Mouse (Mus musculus) kidney, adult 18-20 months (tissue): ENCODE measurements around the gene Ric8a.
A peak's percentile ranks its signal among the peaks of the same experiment; 100 is the strongest.
"Not testable (repeated sequence)": the region's sequence is repeated elsewhere in the genome, so short reads cannot be mapped to it uniquely, and the experiment has no call there.

Experiments
- DNase-seq: peaks from one replicate; pipeline ENCODE4 v3.0.0; 2021

The Ric8a gene

DNA sequence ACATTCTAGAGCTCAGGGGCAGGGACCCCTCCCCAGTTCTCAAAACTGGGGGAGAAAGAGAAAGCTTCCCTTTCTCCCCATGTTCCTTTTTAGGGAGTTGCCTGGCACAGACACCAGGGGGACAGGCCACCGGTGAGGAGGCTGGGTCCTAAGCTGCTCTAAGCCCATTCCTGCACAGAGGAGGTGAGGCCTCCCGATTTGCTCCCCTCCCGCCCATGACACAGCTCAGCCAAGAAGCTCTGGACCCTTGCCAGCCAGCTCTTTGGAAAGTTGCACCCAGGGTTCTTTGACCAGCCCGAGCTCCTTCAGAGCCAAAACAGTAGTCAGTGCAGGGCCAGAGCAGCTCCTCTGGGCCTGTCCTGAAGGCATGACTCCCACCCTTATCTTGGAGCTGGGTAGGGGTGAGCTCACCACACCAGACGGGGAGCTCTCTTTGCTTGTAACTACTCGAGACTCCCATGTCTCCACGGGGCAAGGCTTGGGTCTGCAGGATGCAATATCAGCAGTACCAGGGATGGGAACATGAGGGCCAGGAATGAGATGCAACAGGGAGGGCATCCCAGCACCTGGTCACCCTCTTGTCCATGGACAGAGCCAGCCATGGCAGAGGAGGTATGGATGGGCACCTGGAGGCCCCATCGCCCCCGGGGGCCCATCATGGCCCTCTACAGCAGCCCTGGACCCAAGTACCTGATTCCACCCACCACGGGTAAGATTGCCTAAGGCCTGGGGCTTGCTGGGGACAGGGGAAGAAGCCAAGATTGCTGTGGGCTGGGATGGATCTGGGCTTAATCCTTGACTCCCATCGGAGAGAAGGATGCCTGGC lies 8.8 kb upstream of the Ric8a start, which contains the start of gene Odf3:
Gene Odf3 (plus strand): TSS at position 51 of the 826 bp plus-strand sequence.
- DNase-seq = peak; percentile 66

GRCm38 (mm10) chr7:140848591-140848990 lies 8.2 kb upstream of the Ric8a start:
- DNase-seq = no peak

- DNase-seq = no peak
Measured at GRCm38 (mm10) chr7:140851916-140852315, 4.8 kb upstream of the Ric8a start.

- DNase-seq = peak; percentile 48
Measured at GRCm38 (mm10) chr7:140853386-140853785, 3.4 kb upstream of the Ric8a start.

GRCm38 (mm10) chr7:140854483-140854882 lies 2.3 kb upstream of the Ric8a start:
- no peak for DNase-seq

DNA sequence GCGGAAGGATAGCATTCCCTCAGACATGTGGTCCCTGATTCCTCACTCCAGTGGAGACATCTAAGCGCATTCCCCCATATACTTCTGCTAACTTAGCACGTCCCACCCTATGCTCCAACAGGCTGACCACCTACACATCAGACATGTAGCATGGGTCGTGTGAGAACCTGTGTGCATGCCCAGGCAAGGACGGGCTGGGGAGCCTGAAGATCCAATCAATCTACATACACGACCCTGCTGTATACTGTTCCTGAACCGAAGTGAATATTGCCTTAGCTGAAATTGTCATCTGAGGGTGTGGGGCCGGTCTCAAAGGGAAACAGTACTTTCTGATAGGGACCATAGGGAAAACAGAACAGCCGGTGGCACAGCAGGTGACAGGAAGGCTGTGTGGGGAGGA lies 1.6 kb upstream of the Ric8a start:
- DNase-seq = no peak

DNA sequence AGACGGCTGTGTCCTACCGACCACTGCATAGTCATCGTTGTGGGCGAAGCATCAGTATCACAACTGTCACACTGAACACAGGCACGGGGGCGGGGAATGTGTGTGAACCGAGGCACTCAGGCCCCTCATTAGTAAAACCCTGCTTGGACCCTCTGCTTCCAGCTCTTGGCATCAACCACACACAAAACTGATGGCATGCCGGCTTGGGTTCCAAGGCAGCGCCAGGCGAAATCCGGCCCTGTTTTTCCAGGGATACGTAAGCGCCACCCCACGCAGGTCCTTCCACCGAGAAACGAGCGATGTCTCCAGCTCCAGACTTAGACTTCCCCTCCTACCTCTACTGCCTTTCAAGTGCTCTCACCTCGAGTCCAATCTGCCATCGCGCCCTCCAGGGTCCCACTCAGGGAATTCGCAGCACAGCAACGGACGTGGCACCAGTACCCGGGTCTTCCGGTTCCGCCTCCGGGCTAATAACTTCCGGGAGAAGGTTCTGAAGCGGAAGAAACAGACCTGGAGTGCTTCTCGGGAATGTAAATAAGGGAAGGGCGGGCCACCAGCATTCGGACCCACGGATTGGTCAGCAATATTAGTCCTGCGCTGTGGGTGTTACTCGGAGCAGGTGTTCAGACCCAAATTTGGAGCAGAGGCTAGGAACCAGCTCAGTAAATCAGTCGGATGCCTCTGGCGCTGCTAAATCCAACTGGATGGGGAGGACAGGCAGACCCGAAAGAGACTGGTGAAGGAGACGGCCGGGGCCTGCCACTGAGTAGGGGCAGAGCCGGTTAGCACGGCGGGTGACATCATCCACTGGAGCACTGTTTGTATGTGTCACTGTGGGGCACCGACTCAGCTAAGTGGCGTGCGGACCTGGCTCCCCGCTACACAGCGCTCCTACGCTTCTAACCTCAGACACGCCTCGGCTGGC lies 635 bp upstream of the Ric8a start, which contains the start of gene Gm45785:
Gene Gm45785 (minus strand): TSS at position 472 of the 925 bp plus-strand sequence.
- peak; percentile 88 for DNase-seq

- no peak for DNase-seq
Measured at GRCm38 (mm10) chr7:140857550-140858505, 1.1 kb downstream of the Ric8a start, which contains the start of gene Bet1l. Gene Bet1l, minus strand, starts transcription at chr7:140857577.

- no peak for DNase-seq
Measured at GRCm38 (mm10) chr7:140858746-140859145, 2.0 kb downstream of the Ric8a start.

- no peak for DNase-seq
Measured at GRCm38 (mm10) chr7:140859997-140860396, 3.2 kb downstream of the Ric8a start.

DNA sequence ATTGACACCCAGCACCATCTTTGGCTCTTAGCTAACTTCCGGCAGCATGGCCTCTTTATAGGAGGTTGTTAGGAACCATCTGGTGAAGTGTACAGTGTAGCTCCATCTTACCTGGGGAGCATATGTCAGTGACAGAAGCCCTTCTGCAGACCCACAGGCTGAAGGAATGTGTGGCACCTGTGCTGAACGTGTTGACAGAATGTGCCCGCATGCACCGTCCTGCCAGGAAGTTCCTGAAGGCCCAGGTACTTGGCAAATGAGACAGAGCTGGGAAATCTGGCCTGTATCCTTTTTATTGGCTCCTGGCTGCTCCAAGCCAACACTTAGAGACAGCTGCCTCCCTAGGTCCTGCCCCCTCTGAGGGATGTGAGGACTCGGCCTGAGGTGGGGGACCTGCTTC lies 4.0 kb downstream of the Ric8a start:
- no peak for DNase-seq

- no peak for DNase-seq
Measured at GRCm38 (mm10) chr7:140864761-140865160, 8.0 kb downstream of the Ric8a start.

- DNase-seq = no peak
Measured at GRCm38 (mm10) chr7:140874224-140874623, 17.5 kb downstream of the Ric8a start.

GRCm38 (mm10) chr7:140877364-140877763 lies 20.6 kb downstream of the Ric8a start:
- DNase-seq = no peak

DNA sequence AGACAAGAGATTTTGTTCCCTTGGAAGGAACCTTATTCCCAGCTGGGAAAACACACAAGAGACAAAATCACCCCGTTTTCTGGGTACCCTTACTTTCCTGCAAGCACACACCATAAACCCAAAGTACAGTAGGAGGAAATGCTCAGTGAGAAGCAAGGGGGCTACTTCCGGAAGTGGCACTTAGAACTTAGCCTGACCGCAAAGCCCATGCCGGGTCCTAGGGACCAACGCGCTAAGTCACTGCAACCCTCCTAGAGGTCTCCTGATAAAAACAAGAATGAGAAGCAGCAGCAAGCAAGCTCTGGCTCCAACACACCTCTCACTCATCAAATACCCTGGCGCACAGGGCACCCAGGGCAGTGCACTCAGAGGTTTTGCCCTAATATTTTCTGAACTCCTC lies 22.6 kb downstream of the Ric8a start:
- DNase-seq = no peak

DNA sequence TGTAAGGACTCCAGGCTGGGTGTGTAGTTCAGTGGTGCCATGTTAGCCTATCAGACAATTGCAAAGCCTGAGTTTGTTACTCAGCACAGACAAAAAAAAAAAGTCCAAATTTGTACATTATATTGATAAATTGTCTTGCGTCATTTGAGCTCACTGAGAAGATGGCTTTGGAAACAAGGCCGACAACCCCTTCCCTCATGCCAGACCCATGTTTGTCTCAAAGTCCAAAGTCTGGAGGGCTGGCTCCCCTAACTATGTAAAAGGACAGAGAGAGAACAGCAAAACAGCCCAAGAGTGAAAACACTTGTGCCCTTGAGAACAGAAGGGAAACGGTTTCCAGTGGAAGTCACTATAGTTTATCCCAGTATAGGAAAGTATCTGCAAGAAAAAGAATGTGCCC lies 23.7 kb downstream of the Ric8a start:
- DNase-seq = peak; percentile 54

- no peak for DNase-seq
Measured at GRCm38 (mm10) chr7:140880865-140881515, 24.2 kb downstream of the Ric8a start.

DNA sequence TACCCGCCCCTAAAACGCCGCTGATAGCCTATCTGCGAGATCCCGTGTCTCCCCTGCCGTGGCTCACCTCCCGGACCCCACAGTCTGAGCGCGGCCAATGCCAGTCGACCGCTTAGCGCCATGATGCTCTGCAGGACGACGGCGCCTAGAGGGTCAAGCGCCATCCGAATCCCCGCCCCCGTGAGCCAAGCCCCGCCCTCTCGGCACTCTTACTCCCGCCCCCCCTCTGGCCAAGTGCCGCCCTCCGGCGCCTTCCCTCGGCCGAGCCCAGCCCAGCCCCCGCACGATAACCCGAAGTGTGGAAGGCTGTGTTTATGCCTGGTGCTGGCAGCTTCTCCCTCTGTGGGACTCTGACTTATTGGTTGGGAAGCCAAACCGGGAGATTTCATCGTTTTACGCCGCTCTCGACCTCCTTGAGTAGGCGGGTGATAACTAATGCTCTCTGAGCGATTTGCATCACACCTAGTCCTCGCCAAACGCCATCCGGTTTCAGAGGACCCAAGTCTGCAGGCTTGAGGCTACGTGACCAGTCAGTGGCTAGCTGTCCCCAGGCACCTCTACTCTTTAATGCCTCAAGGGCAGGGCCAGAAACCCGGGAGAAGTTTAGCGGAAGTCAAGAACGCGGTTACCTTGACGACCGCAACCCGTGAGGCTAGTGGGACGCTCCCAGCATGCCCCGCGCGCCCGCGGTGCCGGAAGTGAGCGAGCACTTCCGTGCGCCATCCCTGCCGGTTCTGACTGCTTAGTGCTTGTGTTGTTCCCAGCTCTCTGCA lies 25.1 kb downstream of the Ric8a start, which contains the start of the genes Psmd13 and Sirt3:
Gene Psmd13 (plus strand): TSS at position 273 of the 773 bp plus-strand sequence.
Gene Sirt3 (minus strand): TSS at position 614 of the 773 bp plus-strand sequence.
- peak; percentile 95 for DNase-seq

DNA sequence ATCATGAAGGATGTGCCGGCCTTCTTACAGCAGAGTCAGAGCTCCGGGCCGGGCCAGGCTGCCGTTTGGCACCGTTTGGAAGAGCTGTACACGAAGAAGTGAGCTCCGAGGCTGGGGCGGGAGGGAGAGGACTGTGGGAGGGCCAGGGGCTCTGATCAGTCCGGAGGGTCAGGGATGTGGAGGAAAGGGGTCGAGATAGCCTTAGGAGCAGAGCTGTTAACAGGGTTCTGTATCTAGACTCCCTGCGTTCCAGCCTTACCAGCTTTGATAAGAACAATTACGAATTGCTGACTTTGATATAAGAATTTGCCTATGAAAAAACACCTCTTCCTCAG lies 25.7 kb downstream of the Ric8a start:
- DNase-seq = no peak

- DNase-seq = not testable (repeated sequence)
Measured at GRCm38 (mm10) chr7:140890636-140891035, 33.9 kb downstream of the Ric8a start.

GRCm38 (mm10) chr7:140894031-140894430 lies 37.3 kb downstream of the Ric8a start:
- DNase-seq = no peak
